Mouse (Mus musculus): ENCODE measurements around the gene Fpr2. TPM values are rescaled to one million over a fixed set of nuclear protein-coding genes. Genes with fewer than 3 reads are reported as not detected.

The Fpr2 gene
- polyA plus RNA-seq, 1 experiment from 2014 or later, result not detected

DNA sequence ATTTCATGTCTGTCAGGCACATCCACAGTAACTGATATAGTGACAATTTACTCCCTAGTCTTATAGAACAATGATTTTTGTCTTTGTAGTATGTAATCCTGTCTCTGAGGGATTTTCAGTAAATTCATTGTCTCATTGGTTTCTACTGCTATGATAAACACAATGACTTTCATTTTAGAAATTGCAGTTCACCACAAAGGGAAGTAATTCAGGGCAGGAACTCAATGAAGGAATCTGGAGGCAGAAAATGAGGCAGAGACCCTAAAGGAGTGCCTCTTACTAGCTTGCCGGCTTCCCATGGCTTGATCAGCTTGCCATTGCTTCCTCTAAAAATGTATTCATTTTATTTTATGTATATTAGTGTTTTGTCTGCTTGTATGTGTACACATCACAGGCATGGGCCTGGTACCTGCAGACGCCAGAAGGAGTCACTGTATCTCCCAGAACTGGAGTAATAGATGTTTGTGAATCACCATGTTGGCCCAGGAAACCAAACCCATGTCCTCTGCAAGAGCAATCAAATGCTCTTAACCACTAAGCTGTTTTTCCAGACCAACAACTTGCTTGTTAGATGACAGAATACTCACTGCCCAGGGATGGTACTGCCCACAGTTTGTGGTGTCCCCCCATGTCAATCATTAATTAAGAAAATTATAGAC is 16.6 kb upstream of the Fpr2 start:
- no peaks in the 10 kb centered on the region; the same call in 1 of the 2 replicates for H3K9me3 ChIP-seq (ENCODE audit: control insufficient read depth, low read length)
- WGBS, result 86% methylated on average over 2 of the region's 2 CpGs
- no peak overlapping the region for H3K27ac ChIP-seq (replicated peaks; ENCODE audit: low read depth, low read length)
- ATAC-seq (ENCODE audit: low FRiP score, low TSS enrichment) (no peak), DNase-seq (no peak)
- no peaks in the 10 kb centered on the region for H3K36me3 ChIP-seq (ENCODE audit: control insufficient read depth, insufficient read depth, low read length)
- no peaks in the 10 kb centered on the region for H3K4me1 ChIP-seq (ENCODE audit: control insufficient read depth, insufficient read depth, low read length)
- H3K4me3 ChIP-seq (replicated peaks; ENCODE audit: low read depth, low read length), result no peak overlapping the region
- H3K27me3 ChIP-seq (ENCODE audit: control insufficient read depth, insufficient read depth, low read length), result no peaks in the 10 kb centered on the region
- H3K4me2 ChIP-seq (ENCODE audit: low read length), result no peak overlapping the region
- H3K9ac ChIP-seq (replicated peaks; ENCODE audit: low read length), result no peak overlapping the region

DNA sequence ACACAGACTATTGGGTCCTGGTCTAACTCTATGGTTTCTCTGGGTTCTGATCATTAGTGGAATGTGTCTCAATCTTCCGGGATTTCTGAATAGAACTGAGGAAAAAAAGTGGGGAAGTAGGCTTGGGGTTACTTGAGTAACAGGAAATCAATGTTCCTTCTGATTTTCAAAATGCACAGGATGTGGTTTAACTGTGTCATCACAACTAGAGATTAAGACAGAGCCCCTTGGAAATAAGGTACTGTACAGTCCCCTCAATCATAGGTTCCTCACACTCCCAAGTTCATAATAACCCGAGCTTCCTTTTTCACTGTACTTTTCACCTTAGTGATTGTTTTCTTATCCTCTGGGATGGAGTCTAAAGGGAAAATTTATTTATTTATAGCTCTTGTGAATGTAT is 15.9 kb upstream of the Fpr2 start:
- H3K4me2 ChIP-seq (ENCODE audit: low read length), result no peak overlapping the region
- no peak overlapping the region for H3K4me3 ChIP-seq (replicated peaks; ENCODE audit: low read depth, low read length)
- 89% methylated on average over 2 of the region's 2 CpGs for WGBS
- H3K9ac ChIP-seq (replicated peaks; ENCODE audit: low read length), result no peak overlapping the region
- H3K27ac ChIP-seq (replicated peaks; ENCODE audit: low read depth, low read length), result no peak overlapping the region
- H3K4me1 ChIP-seq (ENCODE audit: control insufficient read depth, insufficient read depth, low read length), result no peaks in the 10 kb centered on the region
- DNase-seq (no peak), ATAC-seq (ENCODE audit: low FRiP score, low TSS enrichment) (no peak)
- no peaks in the 10 kb centered on the region for H3K36me3 ChIP-seq (ENCODE audit: control insufficient read depth, insufficient read depth, low read length)
- no peaks in the 10 kb centered on the region for H3K27me3 ChIP-seq (ENCODE audit: control insufficient read depth, insufficient read depth, low read length)
- no peaks in the 10 kb centered on the region; the same call in 1 of the 2 replicates for H3K9me3 ChIP-seq (ENCODE audit: control insufficient read depth, low read length)

- H3K4me3 ChIP-seq (replicated peaks; ENCODE audit: low read depth, low read length), result no peak overlapping the region
- no peak for ATAC-seq (ENCODE audit: low FRiP score, low TSS enrichment)
- H3K27me3 ChIP-seq (ENCODE audit: control insufficient read depth, insufficient read depth, low read length), result no peaks in the 10 kb centered on the region
- H3K36me3 ChIP-seq (ENCODE audit: control insufficient read depth, insufficient read depth, low read length), result no peaks in the 10 kb centered on the region
- H3K27ac ChIP-seq (replicated peaks; ENCODE audit: low read depth, low read length), result no peak overlapping the region
- H3K4me1 ChIP-seq (ENCODE audit: control insufficient read depth, insufficient read depth, low read length), result no peaks in the 10 kb centered on the region
- no peaks in the 10 kb centered on the region for H3K9me3 ChIP-seq (ENCODE audit: control insufficient read depth, low read length)
- H3K9ac ChIP-seq (replicated peaks; ENCODE audit: low read length), result no peak overlapping the region
- WGBS, result 89% methylated on average over 1 of the region's 1 CpGs
- H3K4me2 ChIP-seq (ENCODE audit: low read length), result no peak overlapping the region
- DNase-seq, result no peak
These were observed 8.3 kb upstream of the Fpr2 start for GRCm38 (mm10) chr17:17879347-17879746.

GRCm38 (mm10) chr17:17882672-17883071 is 5.0 kb upstream of the Fpr2 start:
- no peaks in the 10 kb centered on the region for H3K4me1 ChIP-seq (ENCODE audit: control insufficient read depth, insufficient read depth, low read length)
- WGBS, result 89% methylated on average over 3 of the region's 3 CpGs
- H3K27me3 ChIP-seq (ENCODE audit: control insufficient read depth, insufficient read depth, low read length), result no peaks in the 10 kb centered on the region
- no peaks in the 10 kb centered on the region for H3K9me3 ChIP-seq (ENCODE audit: control insufficient read depth, low read length)
- H3K9ac ChIP-seq (replicated peaks; ENCODE audit: low read length), result no peak overlapping the region
- no peak overlapping the region for H3K4me2 ChIP-seq (ENCODE audit: low read length)
- DNase-seq (no peak), ATAC-seq (ENCODE audit: low FRiP score, low TSS enrichment) (no peak)
- H3K4me3 ChIP-seq (replicated peaks; ENCODE audit: low read depth, low read length), result no peak overlapping the region
- no peaks in the 10 kb centered on the region for H3K36me3 ChIP-seq (ENCODE audit: control insufficient read depth, insufficient read depth, low read length)
- H3K27ac ChIP-seq (replicated peaks; ENCODE audit: low read depth, low read length), result no peak overlapping the region

DNA sequence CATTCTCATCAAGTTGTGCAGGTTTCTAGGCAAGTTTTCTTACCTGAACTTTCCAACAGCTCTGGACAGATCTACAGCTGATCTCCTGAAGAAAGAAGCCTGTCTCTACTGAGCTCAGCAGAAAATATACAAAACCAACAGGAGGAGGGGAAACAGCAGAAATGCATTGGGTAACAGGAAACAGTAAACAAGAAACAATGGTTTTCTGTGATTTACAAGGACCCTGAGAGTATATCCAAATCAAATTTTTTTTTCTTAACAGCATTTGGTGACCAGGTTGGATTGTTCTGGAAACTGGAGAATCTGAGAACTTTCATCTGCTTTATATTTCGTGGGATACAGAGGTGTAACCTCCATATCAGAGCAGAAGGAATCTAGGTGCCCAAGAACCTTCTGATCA is 3.8 kb upstream of the Fpr2 start, which contains the start of gene Fpr1:
Fpr1 (minus strand) TSS at position 101 of the 400 bp plus-strand sequence.
- Histone ChIP-seq H3K9me3 (ENCODE audit: control insufficient read depth, low read length) (no peaks in the 10 kb centered on the region), H3K4me2 (ENCODE audit: low read length) (no peak within 1 kb of the TSS), H3K4me3 (replicated peaks; ENCODE audit: low read depth, low read length) (no peak within 1 kb of the TSS), H3K9ac (replicated peaks; ENCODE audit: low read length) (no peak within 1 kb of the TSS), H3K27ac (replicated peaks; ENCODE audit: low read depth, low read length) (no peak within 1 kb of the TSS), H3K27me3 (ENCODE audit: control insufficient read depth, insufficient read depth, low read length) (no peaks in the 10 kb centered on the region), H3K4me1 (ENCODE audit: control insufficient read depth, insufficient read depth, low read length) (no peaks in the 10 kb centered on the region), H3K36me3 (ENCODE audit: control insufficient read depth, insufficient read depth, low read length) (no peaks in the 10 kb centered on the region)
- DNase-seq (no peak), ATAC-seq (ENCODE audit: low FRiP score, low TSS enrichment) (no peak)
- 60% methylated on average over 1 of the region's 1 CpGs for WGBS

GRCm38 (mm10) chr17:17889732-17890425 is 2.3 kb downstream of the Fpr2 start:
- Histone ChIP-seq H3K27me3 (ENCODE audit: control insufficient read depth, insufficient read depth, low read length) (no peaks in the 10 kb centered on the region), H3K9me3 (ENCODE audit: control insufficient read depth, low read length) (no peaks in the 10 kb centered on the region), H3K9ac (replicated peaks; ENCODE audit: low read length) (no peak overlapping the region), H3K4me3 (replicated peaks; ENCODE audit: low read depth, low read length) (no peak overlapping the region), H3K4me2 (ENCODE audit: low read length) (no peak overlapping the region), H3K36me3 (ENCODE audit: control insufficient read depth, insufficient read depth, low read length) (no peaks in the 10 kb centered on the region), H3K4me1 (ENCODE audit: control insufficient read depth, insufficient read depth, low read length) (no peaks in the 10 kb centered on the region), H3K27ac (replicated peaks; ENCODE audit: low read depth, low read length) (no peak overlapping the region)
- no peak for DNase-seq
- no peak for ATAC-seq (ENCODE audit: low FRiP score, low TSS enrichment)
- 87% methylated on average over 2 of the region's 2 CpGs for WGBS

DNA sequence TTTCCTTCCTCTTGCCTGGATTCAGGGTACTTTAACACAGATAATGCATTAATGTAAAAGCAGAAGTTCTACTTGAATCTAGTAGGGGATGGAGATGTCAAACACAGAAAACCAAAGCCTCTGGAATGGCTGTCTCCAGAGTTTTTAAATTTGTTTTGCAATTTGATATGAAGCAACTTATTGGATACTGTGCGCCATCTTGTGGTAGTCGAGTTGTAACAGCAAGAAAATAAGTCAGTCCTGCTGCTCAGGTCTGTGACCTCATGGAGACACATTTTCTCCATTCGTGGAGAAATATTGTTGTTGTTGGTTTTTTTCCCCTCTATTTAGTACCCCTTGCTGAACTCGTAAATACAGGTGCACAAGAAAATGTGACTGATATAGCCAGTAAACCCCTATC is 8.4 kb downstream of the Fpr2 start:
- H3K9me3 ChIP-seq (ENCODE audit: control insufficient read depth, low read length), result no peaks in the 10 kb centered on the region
- ATAC-seq (ENCODE audit: low FRiP score, low TSS enrichment) (no peak), DNase-seq (peak; percentile 87)
- H3K27ac ChIP-seq (replicated peaks; ENCODE audit: low read depth, low read length), result no peak overlapping the region
- no peaks in the 10 kb centered on the region for H3K27me3 ChIP-seq (ENCODE audit: control insufficient read depth, insufficient read depth, low read length)
- no peak overlapping the region for H3K4me2 ChIP-seq (ENCODE audit: low read length)
- no peaks in the 10 kb centered on the region for H3K36me3 ChIP-seq (ENCODE audit: control insufficient read depth, insufficient read depth, low read length)
- H3K9ac ChIP-seq (replicated peaks; ENCODE audit: low read length), result no peak overlapping the region
- H3K4me1 ChIP-seq (ENCODE audit: control insufficient read depth, insufficient read depth, low read length), result no peaks in the 10 kb centered on the region
- no peak overlapping the region for H3K4me3 ChIP-seq (replicated peaks; ENCODE audit: low read depth, low read length)
- 5% methylated on average over 4 of the region's 4 CpGs for WGBS

DNA sequence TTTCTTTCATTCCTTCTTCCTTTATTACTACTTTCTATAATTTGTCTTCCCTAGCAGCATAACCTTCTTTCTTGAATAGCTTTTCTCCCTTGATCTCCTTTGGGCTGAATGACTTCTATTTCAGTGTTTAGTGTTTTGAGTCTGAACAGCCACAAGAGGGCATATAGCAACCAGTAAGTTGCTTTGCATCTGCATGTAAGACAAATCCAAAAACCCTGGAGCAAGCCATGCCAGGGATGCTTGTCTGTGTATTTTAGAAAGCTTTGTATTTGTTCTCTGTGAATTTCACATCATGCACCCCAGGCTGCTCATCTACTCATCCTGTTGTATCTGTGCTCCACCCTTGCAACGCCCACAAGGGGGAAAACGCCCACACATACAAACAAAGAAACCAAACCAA is 11.6 kb downstream of the Fpr2 start:
- H3K27ac ChIP-seq (replicated peaks; ENCODE audit: low read depth, low read length), result no peak overlapping the region
- H3K4me1 ChIP-seq (ENCODE audit: control insufficient read depth, insufficient read depth, low read length), result no peaks in the 10 kb centered on the region
- ATAC-seq (ENCODE audit: low FRiP score, low TSS enrichment), result no peak
- H3K9ac ChIP-seq (replicated peaks; ENCODE audit: low read length), result no peak overlapping the region
- H3K27me3 ChIP-seq (ENCODE audit: control insufficient read depth, insufficient read depth, low read length), result no peaks in the 10 kb centered on the region
- 80% methylated on average over 2 of the region's 2 CpGs for WGBS
- peak; percentile 78 for DNase-seq
- H3K36me3 ChIP-seq (ENCODE audit: control insufficient read depth, insufficient read depth, low read length), result no peaks in the 10 kb centered on the region
- H3K4me3 ChIP-seq (replicated peaks; ENCODE audit: low read depth, low read length), result no peak overlapping the region
- H3K9me3 ChIP-seq (ENCODE audit: control insufficient read depth, low read length), result no peaks in the 10 kb centered on the region
- H3K4me2 ChIP-seq (ENCODE audit: low read length), result no peak overlapping the region

- H3K4me1 ChIP-seq (ENCODE audit: control insufficient read depth, insufficient read depth, low read length), result no peaks in the 10 kb centered on the region
- H3K4me2 ChIP-seq (ENCODE audit: low read length), result no peak overlapping the region
- ATAC-seq (ENCODE audit: low FRiP score, low TSS enrichment) (no peak), DNase-seq (no peak)
- no peaks in the 10 kb centered on the region for H3K36me3 ChIP-seq (ENCODE audit: control insufficient read depth, insufficient read depth, low read length)
- no peaks in the 10 kb centered on the region for H3K9me3 ChIP-seq (ENCODE audit: control insufficient read depth, low read length)
- H3K9ac ChIP-seq (replicated peaks; ENCODE audit: low read length), result no peak overlapping the region
- H3K27ac ChIP-seq (replicated peaks; ENCODE audit: low read depth, low read length), result no peak overlapping the region
- no peak overlapping the region for H3K4me3 ChIP-seq (replicated peaks; ENCODE audit: low read depth, low read length)
- no peaks in the 10 kb centered on the region for H3K27me3 ChIP-seq (ENCODE audit: control insufficient read depth, insufficient read depth, low read length)
- 93% methylated on average over 1 of the region's 1 CpGs for WGBS
These were observed 13.1 kb downstream of the Fpr2 start for GRCm38 (mm10) chr17:17900768-17901167.
